Mouse (Mus musculus): Measurements from ENCODE around the gene Ints5.

GRCm38 (mm10) chr19:8864265-8864664, 28.5 kb upstream of the Ints5 start:
- TF ChIP-seq CTCF (IDR thresholded peaks at IDR 0.05) (no peak), EP300 (IDR thresholded peaks at IDR 0.05) (no peak)
